Mouse (Mus musculus) CD8-positive naive resting alpha-beta T cell, adult 2 months (primary cell): Measurements from ENCODE around the gene Spata2l.
"Not testable (repeated sequence)": the region's sequence is repeated elsewhere in the genome, so short reads cannot be mapped to it uniquely, and the experiment has no call there.

Experiments
- DNase-seq, 2 experiments: peaks; one replicate each; pipeline ENCODE4 v3.0.0; 2022; ENCODE audit warnings: low read depth in 2 of 2, low spot score in 2 of 2

Gene Spata2l

GRCm38 (mm10) chr8:123235520-123236497 is at the start of gene Spata2l:
TSS of gene Spata2l (minus strand) at chr8:123236233.
- peak; percentile 84 to 94 for DNase-seq

GRCm38 (mm10) chr8:123284493-123284892 is 48.5 kb upstream of the Spata2l start:
- no peak for DNase-seq

- DNase-seq: no peak
Measured at GRCm38 (mm10) chr8:123283991-123284390, 48.0 kb upstream of the Spata2l start.

GRCm38 (mm10) chr8:123282994-123283393 is 47.0 kb upstream of the Spata2l start:
- DNase-seq: not testable (repeated sequence)

GRCm38 (mm10) chr8:123280302-123281094 is 44.5 kb upstream of the Spata2l start:
- DNase-seq: no peak

- no peak for DNase-seq
Measured at GRCm38 (mm10) chr8:123279828-123280227, 43.8 kb upstream of the Spata2l start.

GRCm38 (mm10) chr8:123278445-123278844 is 42.4 kb upstream of the Spata2l start:
- DNase-seq: no peak

- DNase-seq: no peak
Measured at GRCm38 (mm10) chr8:123275096-123275495, 39.1 kb upstream of the Spata2l start.

- DNase-seq: no peak
Measured at GRCm38 (mm10) chr8:123274447-123274846, 38.4 kb upstream of the Spata2l start.

GRCm38 (mm10) chr8:123271901-123272300 is 35.9 kb upstream of the Spata2l start:
- no peak for DNase-seq

- no peak for DNase-seq
Measured at GRCm38 (mm10) chr8:123271147-123271546, 35.1 kb upstream of the Spata2l start.

GRCm38 (mm10) chr8:123267926-123268656 is 32.1 kb upstream of the Spata2l start:
- DNase-seq: no peak

- DNase-seq: not testable (repeated sequence)
Measured at GRCm38 (mm10) chr8:123257593-123257992, 21.6 kb upstream of the Spata2l start.

GRCm38 (mm10) chr8:123257114-123257513 is 21.1 kb upstream of the Spata2l start:
- no peak for DNase-seq

- no peak for DNase-seq
Measured at GRCm38 (mm10) chr8:123255170-123255569, 19.1 kb upstream of the Spata2l start.

- peak; percentile 65 to 71 for DNase-seq
Measured at GRCm38 (mm10) chr8:123254099-123254885, 18.3 kb upstream of the Spata2l start, which contains the start of the genes Zfp276 and Vps9d1. TSS of gene Zfp276 (plus strand) at chr8:123254195. TSS of gene Vps9d1 (minus strand) at chr8:123254348.

- DNase-seq: no peak
Measured at GRCm38 (mm10) chr8:123253451-123254098, 17.5 kb upstream of the Spata2l start.

GRCm38 (mm10) chr8:123252925-123253324 is 16.9 kb upstream of the Spata2l start:
- DNase-seq: no peak

- no peak for DNase-seq
Measured at GRCm38 (mm10) chr8:123250940-123251339, 14.9 kb upstream of the Spata2l start.

GRCm38 (mm10) chr8:123248596-123248995 is 12.6 kb upstream of the Spata2l start:
- no peak for DNase-seq
